Mouse (Mus musculus): Measurements from ENCODE around the gene Art5. TPM values are rescaled to one million over a fixed set of nuclear protein-coding genes. Genes with fewer than 3 reads are reported as not detected.

The Art5 gene
- total RNA-seq, 2 experiments from 2014 or later: not detected

DNA sequence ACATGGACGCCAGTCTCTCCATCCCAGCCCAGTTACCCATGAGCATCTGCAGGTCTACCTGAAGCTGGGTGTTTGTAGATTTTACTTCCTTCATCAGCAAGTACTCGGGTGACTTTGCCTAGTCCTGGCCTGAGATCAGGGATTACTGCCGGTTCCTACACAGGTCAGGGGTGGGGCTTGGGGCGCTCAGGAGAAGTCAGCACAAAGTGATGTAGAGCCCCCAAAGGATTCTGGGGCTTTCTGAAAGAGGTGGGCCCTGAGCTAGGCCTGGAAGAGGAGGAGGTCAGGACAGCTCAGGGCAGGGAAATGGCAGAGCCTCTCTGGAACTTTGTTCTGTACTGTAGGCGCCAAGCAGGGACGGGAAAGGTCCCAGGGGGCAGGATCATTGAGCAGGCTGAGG is 6.6 kb downstream of the Art5 start:
- H3K27ac ChIP-seq: no peak overlapping the region
- no peak for TF ChIP-seq CTCF (conservative IDR thresholded peaks at IDR 0.05)
- H3K4me3 ChIP-seq: no peak overlapping the region
- no peak for DNase-seq (ENCODE audit: low spot score in 2 of 2)

DNA sequence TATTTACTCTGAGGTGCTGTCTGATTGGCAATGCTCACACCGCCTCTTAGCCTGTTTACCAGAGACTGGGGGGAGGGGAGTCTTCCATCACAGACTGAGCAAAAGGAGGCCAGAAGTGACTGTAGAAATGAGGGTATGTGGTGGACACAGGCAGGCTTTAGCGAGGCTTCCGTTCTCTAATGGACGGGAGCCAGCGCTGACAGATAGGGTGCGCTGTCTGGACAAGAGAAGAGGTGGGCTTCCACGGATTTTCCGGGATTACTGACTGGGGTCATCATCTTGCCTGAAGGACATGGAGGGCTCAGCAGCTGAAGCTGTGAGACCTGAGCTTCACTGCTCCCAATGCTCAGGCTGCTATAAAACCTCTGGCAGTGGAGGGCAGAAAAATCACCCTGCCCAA is 7.0 kb downstream of the Art5 start:
- no peak for DNase-seq (ENCODE audit: low spot score in 2 of 2)
- no peak for TF ChIP-seq CTCF (conservative IDR thresholded peaks at IDR 0.05)
- no peak overlapping the region for H3K27ac ChIP-seq
- no peak overlapping the region for H3K4me3 ChIP-seq

GRCm38 (mm10) chr7:102101487-102101886 is 7.8 kb downstream of the Art5 start, which contains the start of gene Art1:
TSS of gene Art1 (plus strand) at chr7:102101743.
- Histone ChIP-seq H3K4me3 (no peak within 1 kb of the TSS), H3K27ac (no peak within 1 kb of the TSS)
- DNase-seq (ENCODE audit: low spot score in 2 of 2): no peak
- no peak for TF ChIP-seq CTCF (conservative IDR thresholded peaks at IDR 0.05)

DNA sequence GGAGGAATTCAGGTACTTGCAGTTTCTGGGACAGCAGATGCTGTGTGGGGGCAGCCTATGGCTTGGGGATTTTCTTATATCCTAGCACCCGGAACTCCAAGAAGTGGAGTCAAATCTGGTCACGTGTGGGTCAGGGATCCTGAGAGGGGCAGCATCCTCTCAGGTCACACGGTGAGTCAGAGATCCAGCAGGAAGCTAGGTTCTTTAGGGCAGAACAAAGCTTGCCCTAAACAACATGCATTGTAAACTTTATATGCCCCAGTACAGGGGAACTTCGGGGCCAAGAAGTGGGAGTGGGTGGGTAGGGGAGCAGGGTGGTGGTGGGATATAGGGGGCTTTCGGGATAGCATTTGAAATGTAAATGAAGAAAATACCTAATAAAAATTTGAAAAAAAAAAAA is 8.4 kb downstream of the Art5 start:
- Histone ChIP-seq H3K4me3 (no peak overlapping the region), H3K27ac (no peak overlapping the region)
- no peak for TF ChIP-seq CTCF (conservative IDR thresholded peaks at IDR 0.05)
- DNase-seq (ENCODE audit: low spot score in 2 of 2): no peak

- TF ChIP-seq CTCF (conservative IDR thresholded peaks at IDR 0.05): no peak
- no peak for DNase-seq (ENCODE audit: low spot score in 2 of 2)
- Histone ChIP-seq H3K27ac (no peak overlapping the region), H3K4me3 (peak overlapping the region; percentile 17; the same call in 1 of the 2 replicates)
Measured at GRCm38 (mm10) chr7:102099760-102100661, 9.3 kb downstream of the Art5 start.

DNA sequence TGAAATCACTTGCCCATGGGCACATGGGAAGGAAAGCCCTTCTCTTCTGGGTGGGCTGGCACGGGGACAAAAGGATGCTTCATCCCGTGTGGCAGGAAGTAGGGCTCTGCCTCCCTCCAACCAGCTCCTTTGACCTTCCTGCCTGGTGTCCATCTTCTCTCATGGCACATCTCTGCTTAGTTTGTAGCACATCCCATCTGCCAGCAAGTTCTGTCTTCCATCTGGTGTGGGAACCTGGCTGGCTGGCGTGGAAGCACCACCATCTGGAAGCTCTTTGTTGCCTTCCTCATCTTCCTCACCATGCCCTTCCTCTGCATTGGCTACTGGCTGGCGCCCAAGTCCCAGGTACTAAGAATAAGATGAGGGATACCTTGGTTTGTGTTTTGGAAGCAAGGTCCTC is 22.0 kb downstream of the Art5 start:
- peak in 1 of 2 experiments; percentile 22 for DNase-seq (ENCODE audit: low spot score in 2 of 2)
- no peak for TF ChIP-seq CTCF (conservative IDR thresholded peaks at IDR 0.05)

DNA sequence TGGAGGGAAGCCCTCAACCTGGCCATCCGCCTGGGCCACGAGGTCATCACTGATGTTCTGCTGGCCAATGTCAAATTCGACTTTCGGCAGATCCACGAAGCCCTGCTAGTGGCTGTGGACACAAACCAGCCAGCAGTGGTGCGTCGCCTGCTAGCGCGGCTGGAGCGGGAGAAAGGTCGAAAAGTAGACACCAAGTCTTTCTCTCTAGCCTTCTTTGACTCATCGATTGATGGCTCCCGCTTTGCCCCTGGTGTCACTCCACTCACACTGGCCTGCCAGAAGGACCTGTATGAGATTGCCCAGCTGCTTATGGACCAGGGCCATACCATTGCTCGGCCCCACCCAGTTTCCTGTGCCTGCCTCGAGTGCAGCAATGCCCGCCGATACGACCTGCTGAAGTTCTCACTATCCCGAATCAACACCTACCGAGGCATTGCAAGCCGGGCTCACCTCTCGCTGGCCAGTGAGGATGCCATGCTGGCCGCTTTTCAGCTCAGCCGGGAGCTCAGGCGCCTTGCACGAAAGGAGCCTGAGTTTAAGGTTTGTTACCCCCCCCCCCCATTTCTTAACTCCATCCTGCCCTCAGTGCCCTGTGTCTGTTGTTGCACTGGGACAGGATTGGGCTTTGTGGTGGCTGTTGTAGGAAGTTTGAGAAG is 25.1 kb downstream of the Art5 start:
- no peak overlapping the region for H3K27ac ChIP-seq
- H3K4me3 ChIP-seq: no peak overlapping the region
- TF ChIP-seq CTCF (conservative IDR thresholded peaks at IDR 0.05): no peak
- no peak for DNase-seq (ENCODE audit: low spot score in 2 of 2)

More for the DNA sequence above, 22.0 kb downstream of the Art5 start:
- Histone ChIP-seq H3K27ac (no peak overlapping the region), H3K4me3 (no peak overlapping the region)

- no peak within 1 kb of the TSS for H3K4me3 ChIP-seq
- TF ChIP-seq CTCF (conservative IDR thresholded peaks at IDR 0.05): no peak
- no peak for DNase-seq (ENCODE audit: low spot score in 2 of 2)
- H3K27ac ChIP-seq: no peak within 1 kb of the TSS
Measured at GRCm38 (mm10) chr7:102082816-102083215, 26.5 kb downstream of the Art5 start, which contains the start of gene Trpc2. TSS of gene Trpc2 (plus strand) at chr7:102083116.

- no peak for DNase-seq (ENCODE audit: low spot score in 2 of 2)
- Histone ChIP-seq H3K4me3 (no peak overlapping the region), H3K27ac (no peak overlapping the region)
- no peak for TF ChIP-seq CTCF (conservative IDR thresholded peaks at IDR 0.05)
Measured at GRCm38 (mm10) chr7:102081784-102082183, 27.5 kb downstream of the Art5 start.

GRCm38 (mm10) chr7:102080311-102080710 is 29.0 kb downstream of the Art5 start:
- no peak for DNase-seq (ENCODE audit: low spot score in 2 of 2)
- H3K27ac ChIP-seq: no peak overlapping the region
- TF ChIP-seq CTCF (conservative IDR thresholded peaks at IDR 0.05): no peak
- H3K4me3 ChIP-seq: no peak overlapping the region

DNA sequence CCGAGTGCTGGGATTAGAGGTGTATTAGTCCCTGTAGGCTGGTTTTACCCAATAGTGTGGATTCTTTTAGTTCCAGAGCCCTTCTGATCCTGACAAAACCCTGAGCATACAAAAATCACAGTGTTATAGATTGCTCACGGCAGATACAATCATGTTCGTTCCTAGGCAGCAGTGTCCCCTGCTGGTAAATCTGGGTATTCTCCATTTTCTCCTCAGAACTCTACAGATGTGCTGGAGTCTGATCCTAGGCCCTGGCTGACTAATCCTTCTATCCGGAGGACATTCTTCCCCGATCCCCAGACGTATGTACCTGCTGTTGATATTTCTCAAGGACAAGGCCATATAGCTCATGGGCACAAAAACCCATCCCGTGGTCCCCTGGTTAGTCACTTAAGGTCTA is 30.8 kb downstream of the Art5 start:
- no peak overlapping the region for H3K4me3 ChIP-seq
- TF ChIP-seq CTCF (conservative IDR thresholded peaks at IDR 0.05): peak; percentile 88
- DNase-seq (ENCODE audit: low spot score in 2 of 2): peak in 1 of 2 experiments; percentile 54
- no peak overlapping the region for H3K27ac ChIP-seq

DNA sequence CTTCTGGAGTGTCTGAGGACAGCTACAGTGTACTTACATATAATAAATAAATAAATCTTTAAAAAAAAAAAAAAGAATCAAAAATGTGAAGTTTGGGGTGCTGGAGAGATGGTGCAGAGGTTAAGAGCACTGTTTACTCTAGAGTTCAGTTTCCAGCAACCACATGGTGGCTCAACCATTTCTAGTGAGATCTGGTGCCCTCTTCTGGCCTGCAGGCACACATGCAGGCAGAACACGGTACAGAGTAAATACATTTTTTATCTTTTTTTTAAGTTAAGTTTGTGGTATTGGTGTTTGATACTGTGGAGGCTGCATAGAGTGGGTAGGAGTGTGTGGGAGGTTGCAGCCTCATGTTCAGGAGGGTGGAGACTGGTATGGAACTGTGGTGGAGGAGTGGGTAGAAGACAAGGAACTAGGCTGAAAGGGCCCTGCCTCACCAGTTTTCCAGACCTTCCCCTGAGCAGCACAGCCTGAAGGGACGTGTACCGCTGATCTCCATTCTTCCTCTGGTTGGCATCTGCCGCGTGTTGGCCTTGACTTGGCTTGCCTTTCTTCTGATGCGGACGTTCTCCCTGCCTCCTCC is 32.5 kb downstream of the Art5 start:
- no peak overlapping the region for H3K4me3 ChIP-seq
- H3K27ac ChIP-seq: no peak overlapping the region
- peak; percentile 80 for TF ChIP-seq CTCF (conservative IDR thresholded peaks at IDR 0.05)
- no peak for DNase-seq (ENCODE audit: low spot score in 2 of 2)

- DNase-seq (ENCODE audit: low spot score in 2 of 2): no peak
- peak overlapping the region; percentile 91 for H3K4me3 ChIP-seq
- no peak overlapping the region for H3K27ac ChIP-seq
- TF ChIP-seq CTCF (conservative IDR thresholded peaks at IDR 0.05): no peak
Measured at GRCm38 (mm10) chr7:102066363-102066762, 42.9 kb downstream of the Art5 start.
